Mouse (Mus musculus) hematopoietic multipotent progenitor cell, adult 10-12 weeks (in vitro differentiated cells): ENCODE data around the gene Mindy4. TPM values are rescaled to one million over a fixed set of nuclear protein-coding genes. Genes with fewer than 3 reads are reported as not detected.

Experiments used
- polyA plus RNA-seq: library from polyadenylated mRNA; stranded (reverse); fragments of >175 nt; gene quantifications from 2 replicates; pipeline ENCODE4 v1.2.3, GENCODE M21; 2012; ENCODE audit warnings: low replicate concordance

Mindy4 gene
- polyA plus RNA-seq: 0.06 TPM in 1 of 2 replicates, not detected in the other

DNA sequence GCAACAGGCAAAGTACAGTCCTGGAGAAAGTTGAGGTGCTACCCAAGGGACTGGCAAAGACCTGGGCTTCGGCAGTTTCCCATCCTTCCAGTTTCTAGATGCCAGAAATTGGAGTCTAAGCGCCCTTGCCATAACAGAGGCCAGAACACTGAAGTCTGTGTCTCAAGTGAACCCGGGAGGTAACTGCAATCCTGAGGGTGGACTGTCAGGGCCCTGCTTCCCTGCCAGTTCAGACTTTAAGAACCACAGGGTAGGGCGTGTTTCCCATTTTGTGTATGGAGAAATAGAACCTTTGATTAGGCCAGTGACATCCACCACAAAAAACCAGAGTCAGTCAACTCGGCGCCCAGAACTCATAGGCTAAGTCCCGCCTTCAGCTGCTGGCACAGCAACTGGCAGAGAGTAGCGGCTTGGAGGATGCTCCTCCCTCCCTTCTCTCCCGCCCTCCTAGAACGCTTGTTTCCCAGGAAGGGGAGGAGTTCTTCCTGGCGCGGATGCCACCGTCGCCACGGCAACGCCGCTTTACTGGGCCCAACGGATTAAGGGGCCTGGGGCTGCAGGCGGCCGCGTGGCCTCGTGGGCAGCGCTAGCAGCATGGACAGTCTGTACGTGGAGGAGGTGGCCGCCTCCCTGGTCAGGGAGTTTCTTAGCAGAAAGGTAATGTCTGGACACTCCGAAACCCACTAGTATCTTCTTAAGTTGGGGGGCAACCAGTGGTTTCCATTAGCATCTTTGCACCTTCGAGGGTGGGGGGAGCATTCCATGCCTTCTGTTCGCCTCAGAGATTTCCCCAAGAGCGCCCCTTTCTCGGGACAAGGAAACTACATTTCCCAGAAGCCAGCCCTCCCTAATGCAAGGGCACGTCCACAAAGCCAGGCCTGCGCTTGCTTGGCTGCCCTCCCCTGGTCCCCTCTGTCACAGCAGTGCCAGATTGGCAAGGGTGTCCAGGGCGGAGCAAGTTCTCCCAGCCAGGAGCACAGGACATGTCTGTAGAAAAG, at the start of gene Mindy4:
TSS of gene Mindy4 (plus strand) at position 471 of the 998 bp plus-strand sequence.

DNA sequence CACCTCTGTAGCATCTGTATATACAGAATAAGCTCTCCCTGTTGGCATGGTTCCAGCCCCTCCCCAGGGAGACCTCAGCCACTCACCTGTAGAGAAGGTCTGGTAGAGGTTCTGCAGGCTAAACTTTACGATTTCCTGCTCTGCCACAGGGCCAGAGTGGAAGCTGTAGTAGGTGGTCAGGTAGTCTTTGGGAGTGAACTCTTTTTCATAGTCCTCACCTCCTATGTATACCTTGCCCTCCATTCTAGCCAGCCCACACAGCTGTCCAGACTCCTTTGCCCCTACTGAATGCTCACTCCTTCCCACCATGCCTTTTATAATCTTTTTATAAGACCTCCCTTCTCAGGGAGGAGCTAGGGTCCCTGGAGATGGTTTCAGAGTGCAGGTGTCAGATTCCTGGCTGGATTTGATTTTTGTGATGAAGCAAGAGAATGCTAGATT, 28.4 kb upstream of the Mindy4 start, which contains the start of gene Inmt:
TSS of gene Inmt (minus strand) at position 303 of the 441 bp plus-strand sequence.

DNA sequence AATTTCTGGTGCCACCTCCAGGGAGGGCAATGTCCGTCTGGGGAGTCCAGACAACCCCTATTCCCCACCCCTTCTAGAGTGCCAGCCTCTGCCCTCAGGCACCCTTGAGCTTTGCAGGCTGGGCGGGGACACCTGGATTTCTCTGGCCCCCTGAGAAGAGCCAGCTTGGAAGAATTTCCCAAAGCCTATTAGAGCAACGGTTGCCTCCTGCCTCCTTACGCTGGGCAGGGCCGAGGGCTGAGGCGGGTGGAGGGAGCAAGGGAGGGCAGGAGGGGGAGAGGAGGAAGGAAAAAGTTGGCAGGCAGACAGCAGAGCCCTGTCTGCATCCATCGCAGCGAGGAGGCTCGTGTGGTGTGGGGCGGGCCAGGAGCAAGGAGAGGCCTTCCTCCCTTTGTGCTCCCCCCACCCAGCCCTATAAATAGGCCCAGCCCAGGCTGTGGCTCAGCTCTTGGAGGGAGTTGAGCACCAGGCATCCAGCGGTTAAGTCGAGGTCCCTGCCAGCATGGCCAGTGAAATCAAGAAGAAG, 132.9 kb downstream of the Mindy4 start, which contains the start of gene Aqp1:
TSS of gene Aqp1 (plus strand) at position 444 of the 526 bp plus-strand sequence.

Other genes with a start within 250 kb of the Mindy4 start
- 31.9 and 55.7 TPM in 2 replicates for gene Nod1, start 230.8 kb upstream of the Mindy4 start, polyA plus RNA-seq
- 12.4 and 20.6 TPM in 2 replicates for gene Ggct, start 210.4 kb upstream of the Mindy4 start, polyA plus RNA-seq
- gene Gars, start 165.4 kb upstream of the Mindy4 start, polyA plus RNA-seq: 28.8 and 42.4 TPM in 2 replicates
- not detected in 2 replicates for gene Crhr2, start 70.4 kb upstream of the Mindy4 start, polyA plus RNA-seq
- gene Inmt, start 28.3 kb upstream of the Mindy4 start, polyA plus RNA-seq: not detected in 2 replicates
- 1.2 and 83.7 TPM in 2 replicates for gene Aqp1, start 133.0 kb downstream of the Mindy4 start, polyA plus RNA-seq
- not detected in 2 replicates for gene Ghrhr, start 172.9 kb downstream of the Mindy4 start, polyA plus RNA-seq
- not detected in 2 replicates for gene Adcyap1r1, start 248.6 kb downstream of the Mindy4 start, polyA plus RNA-seq